Mouse (Mus musculus) intestine, embryonic 15.5 days (tissue): ENCODE results near the gene Clec16a. TPM values are rescaled to one million over a fixed set of nuclear protein-coding genes. Genes with fewer than 3 reads are reported as not detected.

Experiments
- ATAC-seq: fragments of 200-750 bp; cut with Nextera tagmentation; 2 replicates; pipeline ENCODE4 v1.8.0; 2017; ENCODE audit warnings: moderate TSS enrichment, moderate library complexity
- H3K27ac ChIP-seq: fragments of 300-500 bp; sonication (generic); 2 replicates; pipeline ENCODE4 v1.5.1; 2015; ENCODE audit warnings: mild to moderate bottlenecking, inconsistent platforms
- H3K27me3 ChIP-seq: fragments of 300-500 bp; sonication (generic); replicated peaks from 2 replicates; pipeline ENCODE4 v1.6.1; 2015; ENCODE audit warnings: inconsistent platforms
- H3K36me3 ChIP-seq: fragments of 300-500 bp; sonication (generic); 2 replicates; pipeline ENCODE4 v1.6.1; 2015; ENCODE audit warnings: inconsistent platforms
- H3K4me1 ChIP-seq: fragments of 300-500 bp; sonication (generic); replicated peaks from 2 replicates; pipeline ENCODE4 v1.6.1; 2015; ENCODE audit warnings: inconsistent platforms
- H3K4me2 ChIP-seq: fragments of 300-500 bp; sonication (generic); replicated peaks from 2 replicates; pipeline ENCODE4 v1.6.1; 2015; ENCODE audit warnings: mild to moderate bottlenecking, inconsistent platforms
- H3K4me3 ChIP-seq: fragments of 300-500 bp; sonication (generic); replicated peaks from 2 replicates; pipeline ENCODE4 v1.5.1; 2015; ENCODE audit warnings: inconsistent platforms
- H3K9ac ChIP-seq: fragments of 300-500 bp; sonication (generic); 2 replicates; pipeline ENCODE4 v1.6.1; 2015; ENCODE audit warnings: inconsistent platforms
- H3K9me3 ChIP-seq: fragments of 300-500 bp; sonication (generic); 2 replicates; pipeline ENCODE4 v1.6.1; 2016; ENCODE audit warnings: inconsistent platforms
- WGBS: fragments of 180-500 bp; shearing (Covaris S2); methylation state at CpG from one replicate; pipeline ENCODE4 v1.1.7; 2015; 5-methylcytosine and 5-hydroxymethylcytosine counted together
- polyA plus RNA-seq: library from polyadenylated mRNA; unstranded; fragments of >200 nt; fragmentation: Nextera tagmentation; extraction: Ambion mirVana; gene quantifications from 2 replicates; pipeline ENCODE4 v1.2.1, GENCODE M21; 2015

The Clec16a gene
- polyA plus RNA-seq, 1 experiment from 2014 or later: 27.2 TPM

DNA sequence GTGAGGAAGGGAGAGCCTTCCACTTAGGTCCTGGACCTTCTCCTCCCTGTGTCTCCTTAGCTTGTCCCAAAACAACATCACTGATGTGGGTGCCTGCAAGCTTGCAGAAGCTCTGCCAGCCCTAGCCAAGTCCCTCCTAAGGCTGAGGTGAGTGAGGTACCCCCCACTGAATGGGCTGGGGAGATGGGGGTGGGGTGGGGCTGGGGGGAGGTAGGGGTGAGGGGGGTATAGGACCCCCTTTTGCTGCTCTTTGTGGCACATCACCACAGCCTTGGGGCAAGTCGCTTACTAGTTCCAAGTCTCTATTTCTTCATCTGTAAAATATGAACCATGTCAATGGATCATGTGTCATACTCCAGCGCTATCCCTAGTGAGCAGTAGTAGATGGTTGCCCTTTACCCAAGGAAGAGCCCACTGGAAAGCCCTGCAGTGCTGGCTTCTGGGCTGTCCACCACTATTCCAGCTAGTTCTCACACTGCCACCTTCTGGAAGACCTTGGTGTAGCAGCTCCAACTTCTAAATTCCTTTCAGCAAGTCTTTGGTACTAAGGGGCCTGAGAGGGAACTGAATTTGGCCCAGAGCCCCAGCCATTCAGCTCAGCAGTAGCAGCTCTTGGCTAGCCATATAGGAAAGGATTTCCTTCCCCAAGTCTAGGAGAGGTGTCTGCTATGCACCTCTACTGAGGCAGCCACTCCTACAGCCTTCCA, 24.1 kb upstream of the Clec16a start:
- H3K4me3 ChIP-seq: no peak overlapping the region
- no peaks in the 10 kb centered on the region for H3K4me1 ChIP-seq
- H3K27ac ChIP-seq: no peak overlapping the region
- no peak overlapping the region for H3K9ac ChIP-seq
- H3K27me3 ChIP-seq: no peaks in the 10 kb centered on the region
- peak; percentile 72 for ATAC-seq
- H3K9me3 ChIP-seq: no peaks in the 10 kb centered on the region
- no peak overlapping the region for H3K4me2 ChIP-seq
- WGBS: 36% methylated on average over 2 of the region's 2 CpGs
- no peaks in the 10 kb centered on the region for H3K36me3 ChIP-seq

GRCm38 (mm10) chr16:10522811-10523210, 22.3 kb upstream of the Clec16a start:
- Histone ChIP-seq H3K9ac (no peak overlapping the region), H3K27ac (no peak overlapping the region), H3K4me3 (no peak overlapping the region), H3K9me3 (no peaks in the 10 kb centered on the region), H3K36me3 (no peaks in the 10 kb centered on the region), H3K4me2 (no peak overlapping the region), H3K27me3 (no peaks in the 10 kb centered on the region), H3K4me1 (no peaks in the 10 kb centered on the region)
- no peak for ATAC-seq
- 89% methylated on average over 1 of the region's 1 CpGs for WGBS

GRCm38 (mm10) chr16:10523650-10524049, 21.5 kb upstream of the Clec16a start:
- Histone ChIP-seq H3K4me3 (no peak overlapping the region), H3K9ac (no peak overlapping the region), H3K27me3 (no peaks in the 10 kb centered on the region), H3K4me1 (no peaks in the 10 kb centered on the region), H3K36me3 (no peaks in the 10 kb centered on the region), H3K4me2 (no peak overlapping the region), H3K9me3 (no peaks in the 10 kb centered on the region), H3K27ac (no peak overlapping the region)
- WGBS: 89% methylated on average over 8 of the region's 8 CpGs
- no peak for ATAC-seq

- Histone ChIP-seq H3K27me3 (no peaks in the 10 kb centered on the region), H3K4me3 (no peak overlapping the region), H3K9me3 (no peaks in the 10 kb centered on the region), H3K27ac (no peak overlapping the region), H3K36me3 (no peaks in the 10 kb centered on the region), H3K4me1 (no peaks in the 10 kb centered on the region), H3K9ac (no peak overlapping the region), H3K4me2 (no peak overlapping the region)
- ATAC-seq: no peak
- WGBS: 75% methylated on average over 4 of the region's 4 CpGs
These were observed 20.1 kb upstream of the Clec16a start for GRCm38 (mm10) chr16:10524866-10525609.

DNA sequence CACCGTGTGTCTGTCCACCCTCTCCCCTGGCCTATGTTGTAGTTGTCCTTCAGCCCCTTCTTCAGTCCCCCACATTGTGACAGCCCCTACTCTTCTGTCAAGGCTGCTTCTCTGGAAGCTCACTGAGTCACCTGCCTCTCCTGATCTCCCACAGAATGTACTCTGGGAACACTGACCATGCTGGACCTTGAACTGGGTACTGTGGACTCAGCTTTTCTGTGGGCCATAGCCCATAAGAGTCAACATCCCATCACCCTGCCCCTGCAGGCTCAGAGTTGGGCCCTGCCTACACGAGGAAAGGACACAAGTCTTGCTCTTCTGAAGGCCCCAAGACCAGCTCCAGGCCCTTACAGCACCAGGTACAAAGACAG, 19.5 kb upstream of the Clec16a start:
- Histone ChIP-seq H3K9ac (no peak overlapping the region), H3K9me3 (no peaks in the 10 kb centered on the region), H3K36me3 (no peaks in the 10 kb centered on the region), H3K4me3 (no peak overlapping the region), H3K4me1 (no peaks in the 10 kb centered on the region), H3K27me3 (no peaks in the 10 kb centered on the region), H3K27ac (no peak overlapping the region), H3K4me2 (no peak overlapping the region)
- no peak for ATAC-seq
- WGBS: 62% methylated on average over 2 of the region's 2 CpGs

DNA sequence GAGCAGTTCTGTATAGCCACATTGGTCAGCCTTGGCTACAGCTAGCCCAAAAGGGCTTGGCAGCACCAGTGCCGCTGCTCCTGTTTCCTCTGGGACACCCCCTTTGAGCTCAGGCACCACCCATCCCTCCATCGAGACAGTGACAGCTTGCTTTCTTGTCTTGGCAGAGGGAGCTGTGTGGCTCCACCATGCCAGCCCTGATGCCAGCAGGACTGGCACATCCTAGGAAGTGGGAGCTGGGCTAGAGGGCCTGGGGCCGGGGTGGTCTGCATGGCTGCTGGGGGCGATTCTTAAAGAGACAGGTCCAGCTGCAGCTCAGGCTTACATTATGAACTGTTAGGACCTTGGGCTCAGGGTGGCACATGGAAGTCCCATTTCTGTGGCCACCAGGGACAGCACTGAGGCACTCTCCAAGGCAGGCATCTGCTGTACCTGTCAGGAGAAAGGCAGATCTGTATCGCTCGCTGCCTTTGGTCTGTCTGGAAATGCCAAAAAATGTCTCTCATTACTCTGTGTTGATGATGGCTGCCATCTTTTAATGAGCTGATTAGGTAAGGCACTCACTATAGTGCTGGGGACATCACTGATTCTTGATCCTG, 18.0 kb upstream of the Clec16a start:
- no peak for ATAC-seq

DNA sequence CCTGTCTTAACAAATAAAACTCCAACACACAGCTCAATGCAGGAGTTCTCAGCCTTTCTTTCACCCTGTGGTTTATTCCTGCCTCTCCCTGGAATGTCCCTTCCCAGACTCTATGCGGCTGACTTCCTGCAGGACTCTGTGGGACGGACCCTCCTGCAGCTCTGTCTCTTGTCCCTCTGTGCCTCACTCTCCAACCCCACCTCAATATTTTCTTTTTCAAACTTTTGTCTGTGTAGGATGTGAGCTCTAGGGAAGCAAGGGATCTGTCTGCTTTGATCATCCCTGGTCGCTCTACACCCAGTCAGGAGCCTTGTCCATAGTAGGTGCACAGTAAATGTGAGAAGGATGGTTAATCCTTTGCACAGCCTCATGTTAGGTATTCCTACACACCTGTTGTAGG, 16.8 kb upstream of the Clec16a start:
- WGBS: 84% methylated on average over 3 of the region's 3 CpGs
- ATAC-seq: no peak
- H3K9me3 ChIP-seq: no peaks in the 10 kb centered on the region
- no peak overlapping the region for H3K4me2 ChIP-seq
- no peaks in the 10 kb centered on the region for H3K27me3 ChIP-seq
- H3K9ac ChIP-seq: no peak overlapping the region
- H3K4me1 ChIP-seq: no peaks in the 10 kb centered on the region
- H3K36me3 ChIP-seq: no peaks in the 10 kb centered on the region
- no peak overlapping the region for H3K4me3 ChIP-seq
- H3K27ac ChIP-seq: no peak overlapping the region

More for the DNA sequence above, 18.0 kb upstream of the Clec16a start:
- no peak overlapping the region for H3K4me2 ChIP-seq
- no peaks in the 10 kb centered on the region for H3K9me3 ChIP-seq
- H3K9ac ChIP-seq: no peak overlapping the region
- H3K27me3 ChIP-seq: no peaks in the 10 kb centered on the region
- 82% methylated on average over 6 of the region's 6 CpGs for WGBS
- no peaks in the 10 kb centered on the region for H3K4me1 ChIP-seq
- H3K27ac ChIP-seq: no peak overlapping the region
- H3K4me3 ChIP-seq: no peak overlapping the region
- H3K36me3 ChIP-seq: no peaks in the 10 kb centered on the region

DNA sequence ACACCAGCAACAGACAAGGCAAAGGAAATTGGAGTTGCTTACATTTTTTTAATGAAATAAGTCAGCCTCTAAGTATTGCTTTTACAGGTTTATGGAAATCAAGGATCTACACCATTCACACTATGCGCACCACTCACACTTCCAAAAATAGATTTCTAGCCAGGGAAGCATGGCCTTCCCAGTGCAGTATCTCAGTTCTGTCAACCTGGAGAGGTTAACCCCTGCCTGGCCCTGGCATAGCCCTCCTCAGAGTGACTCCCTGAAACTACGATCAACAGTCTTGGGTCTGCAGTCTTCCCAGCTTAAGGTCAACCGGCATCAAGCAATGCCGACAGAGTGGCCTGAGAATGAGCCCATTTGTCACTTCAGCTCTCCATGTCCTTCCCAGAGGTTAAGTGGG, 15.0 kb upstream of the Clec16a start:
- no peaks in the 10 kb centered on the region for H3K27me3 ChIP-seq
- no peaks in the 10 kb centered on the region for H3K4me1 ChIP-seq

DNA sequence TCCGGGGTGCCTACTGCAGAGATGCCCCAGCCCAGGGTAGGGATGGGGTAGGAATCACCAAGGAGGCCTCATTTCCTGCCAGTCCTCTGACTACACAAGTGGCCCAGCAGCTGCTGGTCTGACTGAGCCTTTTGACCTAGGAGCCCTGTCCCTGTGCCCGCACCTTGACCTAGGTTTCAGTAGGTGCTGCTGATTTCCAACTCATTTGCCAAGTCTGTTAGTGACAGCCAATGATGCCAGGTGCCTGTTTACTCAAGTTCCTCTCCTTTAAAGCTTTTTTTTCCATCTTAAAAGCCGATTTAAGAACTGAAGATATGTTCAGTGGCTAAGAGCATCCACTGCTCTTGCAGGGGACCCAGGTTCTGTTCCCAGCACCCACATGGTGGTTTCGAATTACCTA, 11.4 kb upstream of the Clec16a start:
- 93% methylated on average over 4 of the region's 4 CpGs for WGBS
- H3K27ac ChIP-seq: no peak overlapping the region
- H3K4me1 ChIP-seq: no peaks in the 10 kb centered on the region
- no peak overlapping the region for H3K4me2 ChIP-seq
- H3K9me3 ChIP-seq: no peaks in the 10 kb centered on the region
- no peak for ATAC-seq
- H3K27me3 ChIP-seq: no peaks in the 10 kb centered on the region
- H3K4me3 ChIP-seq: no peak overlapping the region
- no peak overlapping the region for H3K9ac ChIP-seq
- no peaks in the 10 kb centered on the region for H3K36me3 ChIP-seq

More for the DNA sequence above, 15.0 kb upstream of the Clec16a start:
- H3K4me2 ChIP-seq: no peak overlapping the region
- ATAC-seq: no peak
- H3K9me3 ChIP-seq: no peaks in the 10 kb centered on the region
- no peaks in the 10 kb centered on the region for H3K36me3 ChIP-seq
- H3K4me3 ChIP-seq: no peak overlapping the region
- no peak overlapping the region for H3K9ac ChIP-seq
- 88% methylated on average over 4 of the region's 4 CpGs for WGBS
- no peak overlapping the region for H3K27ac ChIP-seq

- Histone ChIP-seq H3K36me3 (no peaks in the 10 kb centered on the region), H3K9ac (no peak overlapping the region), H3K27ac (no peak overlapping the region), H3K9me3 (no peaks in the 10 kb centered on the region), H3K27me3 (no peaks in the 10 kb centered on the region), H3K4me2 (no peak overlapping the region), H3K4me3 (no peak overlapping the region), H3K4me1 (no peaks in the 10 kb centered on the region)
- 77% methylated on average over 7 of the region's 7 CpGs for WGBS
- ATAC-seq: no peak
These were observed 10.6 kb upstream of the Clec16a start for GRCm38 (mm10) chr16:10534567-10534966.

GRCm38 (mm10) chr16:10536323-10536722, 8.8 kb upstream of the Clec16a start:
- 72% methylated on average over 5 of the region's 5 CpGs for WGBS
- Histone ChIP-seq H3K4me2 (no peak overlapping the region), H3K4me3 (no peak overlapping the region), H3K4me1 (peaks cover 14% of the 10 kb centered on the region), H3K9me3 (no peaks in the 10 kb centered on the region), H3K9ac (no peak overlapping the region), H3K27ac (no peak overlapping the region), H3K36me3 (no peaks in the 10 kb centered on the region), H3K27me3 (no peaks in the 10 kb centered on the region)
- no peak for ATAC-seq

DNA sequence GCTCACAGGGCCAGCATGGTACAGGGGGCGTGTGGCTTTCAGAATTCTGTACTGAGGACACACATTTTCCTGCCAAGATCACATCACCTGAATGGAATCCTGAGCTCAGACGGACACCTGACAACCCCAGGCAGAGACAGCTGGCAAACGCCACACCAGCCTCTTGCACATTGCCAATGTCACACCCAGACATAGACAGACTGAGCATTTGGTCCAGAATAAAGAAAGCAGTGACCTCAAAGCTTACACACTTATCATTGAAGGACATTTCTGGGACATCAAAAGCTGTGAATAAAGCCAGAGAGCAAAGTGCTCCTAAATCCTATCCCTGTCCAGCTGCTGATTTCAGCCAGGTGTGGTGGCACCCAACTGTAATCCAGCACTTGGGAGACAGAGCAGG, 8.2 kb upstream of the Clec16a start:
- peaks cover 18% of the 10 kb centered on the region for H3K4me1 ChIP-seq
- no peak overlapping the region for H3K4me2 ChIP-seq
- no peaks in the 10 kb centered on the region for H3K27me3 ChIP-seq
- 76% methylated on average over 3 of the region's 3 CpGs for WGBS
- H3K4me3 ChIP-seq: no peak overlapping the region
- no peaks in the 10 kb centered on the region for H3K9me3 ChIP-seq
- H3K27ac ChIP-seq: no peak overlapping the region
- H3K36me3 ChIP-seq: no peaks in the 10 kb centered on the region
- H3K9ac ChIP-seq: no peak overlapping the region
- ATAC-seq: no peak
